Mouse (Mus musculus) small intestine, adult 2 months (tissue): ENCODE data around the gene Frk. TPM values are rescaled to one million over a fixed set of nuclear protein-coding genes. Genes with fewer than 3 reads are reported as not detected.

Experiments used
- H3K27ac ChIP-seq: fragments of 200-500 bp; 2 replicates; pipeline ENCODE4 v1.5.1; 2012; ENCODE audit warnings: low read depth, low read length, control low read depth, inconsistent platforms; ENCODE audit not compliant: insufficient read depth
- H3K27me3 ChIP-seq: fragments of 200-500 bp; 2 replicates; pipeline ENCODE4 v1.6.1; 2012; ENCODE audit warnings: mild to moderate bottlenecking, moderate library complexity, low read length, inconsistent platforms; ENCODE audit not compliant: control insufficient read depth, insufficient read depth
- H3K36me3 ChIP-seq: fragments of 200-500 bp; 2 replicates; pipeline ENCODE4 v1.6.1; 2012; ENCODE audit warnings: mild to moderate bottlenecking, low read length, control low read depth, inconsistent platforms; ENCODE audit not compliant: control insufficient read depth, insufficient read depth
- H3K4me1 ChIP-seq: fragments of 200-500 bp; 2 replicates; pipeline ENCODE4 v1.6.1; 2012; ENCODE audit warnings: low read length, inconsistent platforms, mixed read lengths; ENCODE audit not compliant: control insufficient read depth, insufficient read depth, insufficient read length
- H3K4me3 ChIP-seq: fragments of 200-500 bp; 2 replicates; pipeline ENCODE4 v1.5.1; 2012; ENCODE audit warnings: low read depth, mild to moderate bottlenecking, control low read depth, inconsistent platforms, low read length, moderate library complexity
- CTCF ChIP-seq: fragments of 200-500 bp; IDR thresholded peaks from 2 replicates; pipeline ENCODE4 v1.5.1; 2012; ENCODE audit warnings: low read depth, mild to moderate bottlenecking, control low read depth, inconsistent platforms, low read length, moderate library complexity, mixed read lengths; ENCODE audit not compliant: insufficient replicate concordance, insufficient read length; ENCODE audit errors: extremely low read depth
- POLR2A ChIP-seq: fragments of 200-500 bp; IDR thresholded peaks from 2 replicates; pipeline ENCODE4 v1.6.1; 2012; ENCODE audit warnings: low read depth, mild to moderate bottlenecking, control low read depth, inconsistent platforms, low read length, moderate library complexity
- WGBS: fragments of 180-500 bp; shearing (Covaris S2); methylation state at CpG from one replicate; pipeline ENCODE4 v1.1.7; 2018; 5-methylcytosine and 5-hydroxymethylcytosine counted together
- polyA plus RNA-seq: library from polyadenylated mRNA; depleted of rRNA; stranded (reverse); fragments of >200 nt; gene quantifications from 2 replicates; pipeline ENCODE4 v1.2.3, GENCODE M21; 2012

Frk gene
- polyA plus RNA-seq, 1 experiment: 13.0 TPM

- TF ChIP-seq CTCF (no peak), POLR2A (no peak)
- no peaks in the 10 kb centered on the region for H3K27me3 ChIP-seq
- H3K4me1 ChIP-seq: peaks cover 3% of the 10 kb centered on the region; the same call in 1 of the 2 replicates
- WGBS: 14% methylated on average over 14 of the region's 14 CpGs
- peak overlapping the region; percentile 97 for H3K4me3 ChIP-seq
- H3K36me3 ChIP-seq: no peaks in the 10 kb centered on the region
- peak overlapping the region; percentile 100 for H3K27ac ChIP-seq
Observed at GRCm38 (mm10) chr10:34484014-34484411, 814 bp downstream of the Frk start.

DNA sequence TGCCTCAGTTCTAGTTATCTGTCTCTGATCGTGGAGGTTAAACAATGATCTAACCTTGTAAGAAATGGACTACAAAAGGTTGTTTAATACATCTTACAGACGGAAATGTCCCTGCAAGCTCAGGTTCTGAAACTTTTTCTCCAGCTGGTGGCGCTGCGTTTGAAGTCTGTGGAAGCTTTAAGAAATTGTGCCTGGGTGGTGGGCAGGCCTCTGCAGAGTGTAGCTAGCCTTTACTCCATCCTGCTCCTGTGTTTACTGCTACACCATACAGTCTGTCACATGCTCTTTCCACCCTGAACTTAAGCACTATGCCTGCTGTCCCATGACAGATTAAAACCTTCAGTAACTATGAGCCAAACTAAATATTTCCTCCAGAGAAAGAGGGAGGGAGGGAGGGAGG, 1.9 kb downstream of the Frk start:
- TF ChIP-seq POLR2A: no peak
- TF ChIP-seq CTCF: peak; percentile 44; the same call in 1 of the 2 replicates
- no peak overlapping the region for H3K27ac ChIP-seq

DNA sequence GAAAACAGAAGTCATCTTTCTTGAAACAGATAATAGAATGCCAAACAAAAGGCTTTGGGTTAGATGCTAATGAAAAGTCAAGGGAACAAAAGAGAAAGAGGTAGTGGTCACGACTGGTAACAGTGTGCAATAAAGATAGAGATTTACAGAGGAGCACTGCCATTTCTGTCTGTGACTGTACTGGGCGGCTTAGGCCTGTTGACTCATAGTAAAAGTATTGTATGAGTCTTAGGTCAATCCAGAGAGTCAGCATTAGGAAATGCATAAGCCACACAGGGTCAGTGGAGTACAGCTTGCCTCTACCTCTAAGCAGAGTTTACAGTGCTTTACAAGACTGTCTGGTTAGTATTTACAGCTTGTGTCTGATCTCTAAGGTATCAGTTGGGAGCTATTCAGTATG, 24.6 kb downstream of the Frk start:
- Histone ChIP-seq H3K4me3 (no peak overlapping the region), H3K27ac (no peak overlapping the region), H3K36me3 (no peaks in the 10 kb centered on the region), H3K27me3 (no peaks in the 10 kb centered on the region), H3K4me1 (peaks cover 7% of the 10 kb centered on the region; the same call in 1 of the 2 replicates)
- TF ChIP-seq CTCF (no peak), POLR2A (no peak)
- 31% methylated on average over 2 of the region's 2 CpGs for WGBS

More for the DNA sequence above, 1.9 kb downstream of the Frk start:
- Histone ChIP-seq H3K4me3 (peak overlapping the region; percentile 43), H3K27me3 (no peaks in the 10 kb centered on the region), H3K4me1 (peaks cover 3% of the 10 kb centered on the region; the same call in 1 of the 2 replicates), H3K36me3 (no peaks in the 10 kb centered on the region)
- WGBS: 25% methylated on average over 4 of the region's 4 CpGs

GRCm38 (mm10) chr10:34508593-34508992, 25.4 kb downstream of the Frk start:
- no peak overlapping the region for H3K4me3 ChIP-seq
- no peak overlapping the region for H3K27ac ChIP-seq
- TF ChIP-seq POLR2A (no peak), CTCF (no peak)
- H3K36me3 ChIP-seq: no peaks in the 10 kb centered on the region
- 14% methylated on average over 1 of the region's 1 CpGs for WGBS
- peaks cover 7% of the 10 kb centered on the region; the same call in 1 of the 2 replicates for H3K4me1 ChIP-seq
- no peaks in the 10 kb centered on the region for H3K27me3 ChIP-seq

- Histone ChIP-seq H3K4me3 (no peak overlapping the region), H3K4me1 (peaks cover 9% of the 10 kb centered on the region), H3K27ac (no peak overlapping the region), H3K36me3 (no peaks in the 10 kb centered on the region), H3K27me3 (no peaks in the 10 kb centered on the region)
- WGBS: 47% methylated on average over 2 of the region's 2 CpGs
- no peak for TF ChIP-seq CTCF
- no peak for TF ChIP-seq POLR2A
Observed at GRCm38 (mm10) chr10:34509256-34509655, 26.1 kb downstream of the Frk start.

DNA sequence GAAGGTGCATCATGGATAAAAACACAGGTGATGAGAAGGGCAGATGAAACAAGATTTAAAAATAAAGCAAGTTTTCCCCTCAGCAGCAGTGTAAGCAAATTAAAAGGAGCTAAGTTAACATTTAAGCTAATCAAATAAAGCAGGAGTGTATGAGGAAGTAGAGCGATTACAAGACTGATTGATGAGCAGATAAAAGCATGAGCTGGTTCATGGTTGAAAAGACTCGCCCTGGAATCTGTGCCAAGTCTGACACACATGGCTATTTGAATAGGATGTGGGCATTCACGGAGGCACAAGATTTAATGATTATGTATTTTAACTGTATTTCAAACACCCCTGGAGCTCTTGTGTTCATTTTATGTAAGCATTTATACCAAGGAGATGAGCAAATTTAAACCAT, 28.0 kb downstream of the Frk start:
- no peak overlapping the region for H3K4me3 ChIP-seq
- H3K27me3 ChIP-seq: no peaks in the 10 kb centered on the region
- no peak overlapping the region for H3K27ac ChIP-seq
- 15% methylated on average over 3 of the region's 3 CpGs for WGBS
- peaks cover 10% of the 10 kb centered on the region for H3K4me1 ChIP-seq
- TF ChIP-seq CTCF: no peak
- TF ChIP-seq POLR2A: no peak
- no peaks in the 10 kb centered on the region for H3K36me3 ChIP-seq

- Histone ChIP-seq H3K27me3 (no peaks in the 10 kb centered on the region), H3K4me3 (no peak overlapping the region), H3K27ac (0 out of 2 replicates have a peak overlapping the region, but pooled peaks have one; percentile 45), H3K36me3 (no peaks in the 10 kb centered on the region), H3K4me1 (peaks cover 10% of the 10 kb centered on the region)
- no peak for TF ChIP-seq CTCF
- TF ChIP-seq POLR2A: no peak
- WGBS: 15% methylated on average over 4 of the region's 4 CpGs
Observed at GRCm38 (mm10) chr10:34512551-34512950, 29.4 kb downstream of the Frk start.
